Mouse (Mus musculus) kidney, adult 2 months (tissue): ENCODE measurements at regions not wholly inside any gene's neighbourhood (a gene's known extent, or its start where the extent isn't known, plus 50 kb on each side); places are given as distances from the start of the nearest gene placed in this dataset.

ENCODE experiments used
- DNase-seq: peaks from one replicate; pipeline ENCODE4 v3.0.0; 2021
- H3K27ac ChIP-seq: fragments of 200-500 bp; 2 replicates; pipeline ENCODE4 v1.5.1; 2012; ENCODE audit warnings: low read depth, low read length, control low read depth, inconsistent platforms; ENCODE audit not compliant: insufficient read depth
- H3K27me3 ChIP-seq: fragments of 200-500 bp; replicated peaks from 2 replicates; pipeline ENCODE4 v1.6.1; 2012; ENCODE audit warnings: mild to moderate bottlenecking, moderate library complexity, low read length, inconsistent platforms; ENCODE audit not compliant: control insufficient read depth, insufficient read depth
- H3K36me3 ChIP-seq: fragments of 200-500 bp; 2 replicates; pipeline ENCODE4 v1.6.1; 2012; ENCODE audit warnings: mild to moderate bottlenecking, moderate library complexity, low read length, inconsistent platforms; ENCODE audit not compliant: control insufficient read depth, insufficient read depth
- H3K4me1 ChIP-seq: fragments of 200-500 bp; 2 replicates; pipeline ENCODE4 v1.6.1; 2011; ENCODE audit warnings: low read length; ENCODE audit not compliant: control insufficient read depth, insufficient read depth
- H3K4me3 ChIP-seq: fragments of 200-500 bp; 2 replicates; pipeline ENCODE4 v1.5.1; 2011; ENCODE audit warnings: mild to moderate bottlenecking, low read depth, low read length, control low read depth; ENCODE audit not compliant: insufficient read depth
- CTCF ChIP-seq: fragments of 200-500 bp; conservative IDR thresholded peaks from 2 replicates; pipeline ENCODE4 v1.5.1; 2011; ENCODE audit warnings: low read depth, mild to moderate bottlenecking, control low read depth, low read length, moderate library complexity, mixed read lengths; ENCODE audit not compliant: insufficient read depth, insufficient read length
- POLR2A ChIP-seq: fragments of 200-500 bp; IDR thresholded peaks from one replicate; pipeline ENCODE4 v1.6.1; 2011; ENCODE audit warnings: low read depth, low read length, control low read depth
- WGBS: fragments of 180-500 bp; shearing (Covaris S2); methylation state at CpG from one replicate; pipeline ENCODE4 v1.1.7; 2018; 5-methylcytosine and 5-hydroxymethylcytosine counted together

DNA sequence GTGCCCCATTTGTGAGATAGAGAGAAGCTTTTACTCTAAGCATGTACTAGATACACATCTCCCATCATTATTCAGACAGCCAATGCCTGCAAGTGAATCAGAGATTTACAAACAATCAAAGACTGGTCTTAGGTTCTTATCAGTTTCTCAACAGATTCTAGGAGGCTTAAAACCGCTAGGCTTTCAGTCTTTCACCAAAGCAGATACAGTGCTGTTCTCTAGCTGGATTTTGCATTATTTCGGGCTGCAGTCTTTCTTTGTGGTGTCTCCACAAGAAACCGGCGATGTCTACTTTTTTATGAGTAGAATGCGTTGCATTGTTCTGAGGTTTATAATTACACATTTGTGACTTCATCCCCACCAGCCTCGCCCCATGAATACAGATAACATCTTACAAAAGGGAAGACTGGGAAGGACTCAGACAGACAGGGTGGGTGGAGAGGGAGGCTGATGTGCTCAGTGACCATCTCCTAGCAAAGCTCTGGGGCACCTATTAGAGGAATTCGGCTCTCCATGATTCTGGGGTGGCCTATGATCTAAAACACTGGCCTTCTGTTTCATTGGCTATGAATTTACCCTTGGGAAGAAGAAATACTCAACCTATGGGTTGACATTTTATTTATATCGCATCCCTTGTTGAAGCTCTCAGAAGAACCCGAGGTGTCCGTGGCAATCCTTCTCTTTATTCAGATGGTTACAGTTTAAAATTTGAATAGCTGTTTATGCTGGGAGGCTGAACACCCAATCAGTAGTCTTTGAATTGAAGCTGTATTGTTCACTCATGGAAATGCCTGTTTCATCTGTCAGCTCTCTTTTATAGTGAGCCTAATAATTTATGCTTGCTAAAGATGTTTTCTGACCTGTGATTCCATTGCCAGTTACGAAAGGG, 343.8 kb downstream of the Tmem161b start:
- no peaks in the 10 kb centered on the region for H3K4me1 ChIP-seq
- H3K27ac ChIP-seq = no peak overlapping the region
- no peaks in the 10 kb centered on the region for H3K36me3 ChIP-seq
- TF ChIP-seq POLR2A (no peak), CTCF (no peak)
- H3K4me3 ChIP-seq = no peak overlapping the region
- H3K27me3 ChIP-seq = no peaks in the 10 kb centered on the region
- WGBS = 84% methylated on average over 11 of the region's 11 CpGs
- no peak for DNase-seq

DNA sequence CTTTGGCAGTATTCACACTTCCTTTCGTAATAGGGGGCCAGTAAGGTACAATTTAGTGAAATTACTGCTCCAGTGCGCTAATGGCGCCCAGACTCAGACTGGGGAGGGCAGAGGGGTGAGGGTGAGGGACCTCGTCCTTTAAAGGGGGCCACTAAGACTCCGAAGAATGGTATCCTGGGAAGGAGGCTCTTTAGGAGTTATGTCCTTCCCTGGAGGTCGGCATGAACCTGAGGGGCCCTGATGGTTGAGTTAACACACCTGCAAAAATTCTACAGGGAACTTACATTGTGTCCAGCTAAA, 344.4 kb downstream of the Tmem161b start:
- Histone ChIP-seq H3K27ac (no peak overlapping the region), H3K36me3 (no peaks in the 10 kb centered on the region), H3K4me1 (no peaks in the 10 kb centered on the region), H3K4me3 (no peak overlapping the region), H3K27me3 (no peaks in the 10 kb centered on the region)
- TF ChIP-seq POLR2A (no peak), CTCF (no peak)
- DNase-seq = no peak
- WGBS = 64% methylated on average over 6 of the region's 6 CpGs

DNA sequence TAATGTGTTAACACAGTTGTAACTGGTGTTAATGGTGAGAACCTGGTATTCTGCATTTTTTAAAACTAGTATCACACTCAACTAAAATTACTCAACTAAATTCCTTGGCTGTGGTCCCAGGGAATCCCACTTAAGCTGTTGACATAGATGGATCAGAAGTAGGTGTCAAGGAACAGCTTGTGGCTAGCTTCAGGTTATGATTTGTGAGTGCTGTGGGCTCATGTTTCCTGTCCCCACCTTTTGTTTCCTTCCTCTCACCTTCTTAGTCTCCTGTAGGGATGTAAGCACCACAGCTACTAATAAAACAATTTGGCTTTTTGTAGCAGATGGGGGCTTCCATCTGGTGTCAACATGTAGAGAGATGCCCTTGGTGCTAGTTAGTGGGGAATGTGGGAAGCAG, 347.3 kb downstream of the Tmem161b start:
- Histone ChIP-seq H3K4me1 (no peaks in the 10 kb centered on the region), H3K4me3 (no peak overlapping the region), H3K27me3 (no peaks in the 10 kb centered on the region), H3K27ac (no peak overlapping the region), H3K36me3 (no peaks in the 10 kb centered on the region)
- no peak for DNase-seq
- TF ChIP-seq CTCF (no peak), POLR2A (no peak)

DNA sequence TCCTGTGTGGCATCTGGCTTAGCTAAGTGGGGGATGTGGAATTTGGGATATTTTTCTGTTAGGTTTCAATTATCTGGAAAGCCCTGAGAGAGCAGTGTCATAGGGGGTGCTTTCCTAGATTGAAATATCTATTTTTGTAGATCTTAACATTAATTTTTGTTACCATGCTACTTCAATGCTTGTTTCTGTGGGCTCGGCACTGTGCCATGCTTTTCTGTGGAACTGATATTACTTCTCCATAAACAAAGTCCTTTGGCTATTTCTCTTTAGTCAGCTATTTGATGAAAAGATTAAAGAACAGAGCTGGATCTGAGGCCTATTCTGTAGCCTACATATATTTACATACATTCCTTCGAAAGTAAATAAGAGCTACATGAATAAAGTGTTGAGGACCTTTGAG, 348.1 kb downstream of the Tmem161b start:
- WGBS = 87% methylated on average over 2 of the region's 2 CpGs
- no peak overlapping the region for H3K27ac ChIP-seq

DNA sequence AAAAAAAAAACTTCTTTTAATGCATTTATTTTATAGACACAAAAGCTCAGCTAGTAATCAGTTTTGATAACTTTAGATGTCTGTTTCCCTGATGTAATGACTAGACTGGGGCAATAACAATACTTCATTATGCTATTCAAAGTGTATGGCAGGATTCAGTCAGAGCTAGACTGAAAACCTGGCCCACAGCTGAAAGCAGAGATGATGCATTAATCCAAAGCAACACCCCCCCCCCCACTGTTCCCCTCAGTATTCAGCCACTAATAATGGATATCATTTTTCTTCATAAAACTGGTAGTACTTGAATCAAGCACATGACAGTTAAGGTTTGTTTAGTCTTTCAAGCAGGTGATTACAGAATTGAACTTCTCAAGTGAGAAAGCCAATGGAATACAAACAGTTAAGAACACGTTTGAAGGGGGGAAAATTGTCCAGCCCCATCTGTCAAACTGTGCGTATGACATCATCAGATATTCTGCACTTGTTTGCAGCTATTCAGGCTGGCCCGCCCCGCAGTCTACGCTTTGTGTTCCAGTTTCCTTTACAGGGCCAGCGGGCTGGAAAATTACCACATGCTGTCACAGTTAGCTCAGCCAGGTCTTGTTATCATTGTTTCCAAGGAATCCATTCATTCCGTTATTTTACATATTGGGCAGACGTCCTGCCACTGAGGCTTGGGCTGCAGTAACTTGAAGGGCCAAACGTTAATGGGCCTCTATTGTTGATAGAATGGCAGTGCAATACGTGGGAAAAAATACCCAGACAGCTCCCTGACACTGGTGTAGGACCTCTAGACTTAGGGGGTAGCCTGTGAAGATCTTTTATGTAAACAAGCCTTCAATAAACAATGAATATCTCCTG, 349.1 kb downstream of the Tmem161b start:
- TF ChIP-seq POLR2A (no peak), CTCF (no peak)
- no peak for DNase-seq
- Histone ChIP-seq H3K27ac (no peak overlapping the region), H3K36me3 (no peaks in the 10 kb centered on the region), H3K4me3 (no peak overlapping the region), H3K4me1 (no peaks in the 10 kb centered on the region), H3K27me3 (no peaks in the 10 kb centered on the region)
- 45% methylated on average over 10 of the region's 10 CpGs for WGBS

More for the DNA sequence above, 348.1 kb downstream of the Tmem161b start:
- TF ChIP-seq POLR2A = no peak
- TF ChIP-seq CTCF = no peak
- no peaks in the 10 kb centered on the region for H3K4me1 ChIP-seq
- DNase-seq = no peak
- H3K27me3 ChIP-seq = no peaks in the 10 kb centered on the region
- no peaks in the 10 kb centered on the region for H3K36me3 ChIP-seq
- no peak overlapping the region for H3K4me3 ChIP-seq

DNA sequence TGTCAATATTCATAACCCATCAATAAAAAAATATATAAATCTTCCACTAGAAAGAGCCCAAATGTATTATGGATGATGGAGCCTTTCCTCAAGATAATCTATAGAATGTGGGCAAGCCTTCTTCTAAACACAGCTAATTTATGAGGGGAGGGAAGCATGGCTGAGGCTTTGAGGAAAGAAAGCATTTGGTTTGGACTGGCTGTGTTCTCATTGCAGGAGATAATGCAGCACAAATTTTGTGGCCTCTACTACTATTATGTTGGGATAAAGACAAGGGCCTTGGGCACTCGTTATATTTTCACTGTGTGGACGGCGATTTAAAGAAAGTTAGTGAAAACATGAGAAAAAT, 349.7 kb downstream of the Tmem161b start:
- H3K36me3 ChIP-seq = no peaks in the 10 kb centered on the region
- H3K4me1 ChIP-seq = no peaks in the 10 kb centered on the region
- WGBS = 90% methylated on average over 3 of the region's 3 CpGs
- no peak overlapping the region for H3K4me3 ChIP-seq
- DNase-seq = no peak
- no peaks in the 10 kb centered on the region for H3K27me3 ChIP-seq
- H3K27ac ChIP-seq = no peak overlapping the region
- TF ChIP-seq CTCF (no peak), POLR2A (no peak)

DNA sequence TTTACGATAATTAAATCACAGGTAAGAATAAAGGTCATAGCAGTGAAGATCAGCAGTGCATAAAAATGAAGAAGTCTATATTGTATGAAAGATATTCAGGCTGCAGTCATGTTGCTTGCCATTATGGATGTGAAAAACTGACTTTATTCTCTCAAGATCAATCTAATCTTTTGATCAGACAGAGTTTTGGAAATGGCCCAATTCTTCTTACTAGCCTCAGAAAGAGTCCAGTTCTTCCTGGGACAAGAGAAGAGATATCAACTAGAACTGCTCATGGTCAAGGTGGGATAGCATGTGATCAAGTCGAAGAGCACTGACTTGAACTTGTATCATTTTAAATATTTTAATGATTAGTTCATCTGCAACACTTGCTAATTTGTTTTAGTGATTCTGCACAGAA, 350.1 kb downstream of the Tmem161b start:
- WGBS = 83% methylated on average over 2 of the region's 2 CpGs
- no peak for TF ChIP-seq CTCF
- no peak for TF ChIP-seq POLR2A
- Histone ChIP-seq H3K27ac (no peak overlapping the region), H3K4me3 (no peak overlapping the region), H3K36me3 (no peaks in the 10 kb centered on the region), H3K27me3 (no peaks in the 10 kb centered on the region), H3K4me1 (no peaks in the 10 kb centered on the region)
- DNase-seq = no peak
